Mouse (Mus musculus): Measurements from ENCODE around the gene Abi2. TPM values are rescaled to one million over a fixed set of nuclear protein-coding genes. Genes with fewer than 3 reads are reported as not detected.

Gene Abi2
- polyA plus RNA-seq, 1 experiment, result 4.8 TPM

DNA sequence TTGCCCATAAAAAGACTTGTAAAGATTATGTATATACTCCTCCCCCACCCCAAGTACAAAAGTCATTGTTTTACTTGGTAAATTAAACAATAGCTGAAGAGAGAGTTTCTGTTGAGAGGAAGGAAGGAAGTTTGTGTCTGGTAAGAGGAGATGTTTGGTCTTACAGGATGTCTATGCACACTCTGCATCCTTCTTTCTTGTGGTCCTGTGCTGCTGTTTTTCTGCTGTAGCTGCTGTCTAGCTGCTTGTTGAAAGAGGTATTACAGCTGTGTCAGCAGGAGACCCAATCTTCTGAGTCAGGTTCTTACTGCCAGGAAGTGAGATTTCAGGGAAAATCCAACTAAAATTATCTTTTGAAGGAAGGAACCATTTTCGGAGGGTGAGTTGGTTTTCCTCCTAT, 51.2 kb downstream of the Abi2 start:
- Histone ChIP-seq H3K79me2 (ENCODE audit: control insufficient read depth, insufficient read depth) (no peaks in the 10 kb centered on the region), H3K4me3 (ENCODE audit: insufficient read depth, poor library complexity, severe bottlenecking) (no peak overlapping the region), H3K27me3 (ENCODE audit: control insufficient read depth, insufficient read depth, insufficient read length) (no peaks in the 10 kb centered on the region), H3K36me3 (ENCODE audit: control insufficient read depth, insufficient read depth) (peaks cover 14% of the 10 kb centered on the region), H3ac (ENCODE audit: control insufficient read depth, insufficient read length, low read depth) (no peak overlapping the region), H3K79me3 (ENCODE audit: low read depth) (no peaks in the 10 kb centered on the region)
- no peak for TF ChIP-seq MAX (IDR thresholded peaks at IDR 0.05)
- TF ChIP-seq FOSL1 (IDR thresholded peaks at IDR 0.05; ENCODE audit: insufficient read depth, low read length, poor library complexity, severe bottlenecking), result no peak
- TF ChIP-seq USF1 (IDR thresholded peaks at IDR 0.05; ENCODE audit: low read depth), result no peak
- no peak for TF ChIP-seq CTCF (IDR thresholded peaks at IDR 0.05; ENCODE audit: control insufficient read depth, insufficient read depth, insufficient read length)
- TF ChIP-seq MYOG (IDR thresholded peaks at IDR 0.05; ENCODE audit: control insufficient read depth, extremely low read depth, insufficient read length), result no peak
- TF ChIP-seq CEBPB (IDR thresholded peaks at IDR 0.05; ENCODE audit: low read depth), result no peak
- TF ChIP-seq MYOD1 (IDR thresholded peaks at IDR 0.05; ENCODE audit: control insufficient read depth, insufficient read length, low read depth), result no peak

DNA sequence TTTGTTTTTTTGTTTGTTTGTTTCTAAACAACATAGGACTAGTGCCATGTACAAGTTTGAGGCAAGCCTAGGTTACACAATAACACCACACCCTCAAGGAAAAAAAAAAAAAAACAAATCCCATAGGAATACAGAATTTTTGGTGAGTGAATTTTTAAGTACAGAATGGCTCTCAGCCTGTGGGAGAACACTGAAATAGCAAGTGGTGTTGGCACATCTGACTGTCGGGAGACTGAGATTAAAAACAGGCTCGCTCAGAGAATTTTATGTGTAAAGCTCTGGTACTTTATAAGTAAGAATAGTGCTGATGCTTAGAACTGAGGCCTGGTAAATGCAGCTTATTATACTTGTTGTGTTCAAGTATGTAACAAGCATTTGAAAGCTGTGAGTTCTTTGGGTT, 60.1 kb downstream of the Abi2 start:
- Histone ChIP-seq H3K79me2 (ENCODE audit: control insufficient read depth, insufficient read depth) (no peaks in the 10 kb centered on the region), H3K27me3 (ENCODE audit: control insufficient read depth, insufficient read depth, insufficient read length) (no peaks in the 10 kb centered on the region), H3K36me3 (ENCODE audit: control insufficient read depth, insufficient read depth) (peaks cover 4% of the 10 kb centered on the region), H3ac (ENCODE audit: control insufficient read depth, insufficient read length, low read depth) (no peak overlapping the region), H3K79me3 (ENCODE audit: low read depth) (no peaks in the 10 kb centered on the region), H3K4me3 (ENCODE audit: insufficient read depth, poor library complexity, severe bottlenecking) (no peak overlapping the region)
- TF ChIP-seq MYOG (IDR thresholded peaks at IDR 0.05; ENCODE audit: control insufficient read depth, extremely low read depth, insufficient read length) (no peak), CEBPB (IDR thresholded peaks at IDR 0.05; ENCODE audit: low read depth) (no peak), CTCF (IDR thresholded peaks at IDR 0.05; ENCODE audit: control insufficient read depth, insufficient read depth, insufficient read length) (no peak), MYOD1 (IDR thresholded peaks at IDR 0.05; ENCODE audit: control insufficient read depth, insufficient read length, low read depth) (no peak), MAX (IDR thresholded peaks at IDR 0.05) (no peak), FOSL1 (IDR thresholded peaks at IDR 0.05; ENCODE audit: insufficient read depth, low read length, poor library complexity, severe bottlenecking) (no peak), USF1 (IDR thresholded peaks at IDR 0.05; ENCODE audit: low read depth) (no peak)

DNA sequence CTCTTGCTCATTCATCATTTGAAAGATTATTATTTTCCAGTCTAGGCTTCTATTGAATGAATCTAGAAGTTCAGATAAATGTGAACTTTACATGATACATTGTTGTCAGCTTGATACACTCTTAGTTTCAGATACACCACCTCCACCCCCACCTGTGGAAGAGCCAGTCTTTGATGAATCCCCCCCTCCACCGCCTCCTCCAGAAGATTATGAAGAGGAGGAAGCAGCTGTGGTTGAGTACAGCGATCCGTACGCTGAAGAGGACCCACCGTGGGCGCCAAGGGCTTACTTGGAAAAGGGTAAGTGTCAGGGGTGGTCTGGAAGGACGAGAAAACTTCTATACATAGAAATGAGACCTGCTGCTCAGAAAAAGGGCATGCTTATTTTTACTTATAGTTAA, 61.1 kb downstream of the Abi2 start:
- Histone ChIP-seq H3K79me2 (ENCODE audit: control insufficient read depth, insufficient read depth) (no peaks in the 10 kb centered on the region), H3K79me3 (ENCODE audit: low read depth) (no peaks in the 10 kb centered on the region), H3K36me3 (ENCODE audit: control insufficient read depth, insufficient read depth) (peaks cover 4% of the 10 kb centered on the region), H3K27me3 (ENCODE audit: control insufficient read depth, insufficient read depth, insufficient read length) (no peaks in the 10 kb centered on the region), H3K4me3 (ENCODE audit: insufficient read depth, poor library complexity, severe bottlenecking) (no peak overlapping the region), H3ac (ENCODE audit: control insufficient read depth, insufficient read length, low read depth) (no peak overlapping the region)
- TF ChIP-seq MYOG (IDR thresholded peaks at IDR 0.05; ENCODE audit: control insufficient read depth, extremely low read depth, insufficient read length), result no peak
- no peak for TF ChIP-seq MYOD1 (IDR thresholded peaks at IDR 0.05; ENCODE audit: control insufficient read depth, insufficient read length, low read depth)
- TF ChIP-seq USF1 (IDR thresholded peaks at IDR 0.05; ENCODE audit: low read depth), result no peak
- no peak for TF ChIP-seq CEBPB (IDR thresholded peaks at IDR 0.05; ENCODE audit: low read depth)
- no peak for TF ChIP-seq CTCF (IDR thresholded peaks at IDR 0.05; ENCODE audit: control insufficient read depth, insufficient read depth, insufficient read length)
- no peak for TF ChIP-seq MAX (IDR thresholded peaks at IDR 0.05)
- TF ChIP-seq FOSL1 (IDR thresholded peaks at IDR 0.05; ENCODE audit: insufficient read depth, low read length, poor library complexity, severe bottlenecking), result no peak

DNA sequence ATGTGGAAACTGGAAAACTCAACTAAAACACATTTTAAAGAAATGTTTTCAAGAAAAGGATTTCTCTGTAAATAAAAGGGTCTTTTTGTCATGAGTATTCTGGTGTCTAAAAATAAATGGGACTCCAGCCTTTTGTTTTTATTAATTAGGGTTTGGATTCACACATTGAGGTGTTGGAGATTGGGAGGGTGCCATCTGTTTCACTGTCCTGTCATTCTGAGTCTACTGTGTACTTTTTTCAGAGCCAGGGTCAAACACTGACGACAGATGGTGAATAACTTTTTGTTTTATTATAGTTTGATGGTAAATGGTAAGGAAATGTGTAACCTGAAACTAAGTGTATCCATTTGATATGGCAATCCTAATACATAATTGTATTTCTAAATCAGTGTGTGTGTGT, 72.1 kb downstream of the Abi2 start:
- H3ac ChIP-seq (ENCODE audit: control insufficient read depth, insufficient read length, low read depth), result no peak overlapping the region
- no peaks in the 10 kb centered on the region for H3K79me2 ChIP-seq (ENCODE audit: control insufficient read depth, insufficient read depth)
- H3K27me3 ChIP-seq (ENCODE audit: control insufficient read depth, insufficient read depth, insufficient read length), result no peaks in the 10 kb centered on the region
- TF ChIP-seq MYOG (IDR thresholded peaks at IDR 0.05; ENCODE audit: control insufficient read depth, extremely low read depth, insufficient read length) (no peak), USF1 (IDR thresholded peaks at IDR 0.05; ENCODE audit: low read depth) (no peak), CEBPB (IDR thresholded peaks at IDR 0.05; ENCODE audit: low read depth) (no peak), MAX (IDR thresholded peaks at IDR 0.05) (no peak), MYOD1 (IDR thresholded peaks at IDR 0.05; ENCODE audit: control insufficient read depth, insufficient read length, low read depth) (no peak), FOSL1 (IDR thresholded peaks at IDR 0.05; ENCODE audit: insufficient read depth, low read length, poor library complexity, severe bottlenecking) (no peak), CTCF (IDR thresholded peaks at IDR 0.05; ENCODE audit: control insufficient read depth, insufficient read depth, insufficient read length) (no peak)
- H3K79me3 ChIP-seq (ENCODE audit: low read depth), result no peaks in the 10 kb centered on the region
- no peak overlapping the region for H3K4me3 ChIP-seq (ENCODE audit: insufficient read depth, poor library complexity, severe bottlenecking)
- H3K36me3 ChIP-seq (ENCODE audit: control insufficient read depth, insufficient read depth), result peaks cover 46% of the 10 kb centered on the region

DNA sequence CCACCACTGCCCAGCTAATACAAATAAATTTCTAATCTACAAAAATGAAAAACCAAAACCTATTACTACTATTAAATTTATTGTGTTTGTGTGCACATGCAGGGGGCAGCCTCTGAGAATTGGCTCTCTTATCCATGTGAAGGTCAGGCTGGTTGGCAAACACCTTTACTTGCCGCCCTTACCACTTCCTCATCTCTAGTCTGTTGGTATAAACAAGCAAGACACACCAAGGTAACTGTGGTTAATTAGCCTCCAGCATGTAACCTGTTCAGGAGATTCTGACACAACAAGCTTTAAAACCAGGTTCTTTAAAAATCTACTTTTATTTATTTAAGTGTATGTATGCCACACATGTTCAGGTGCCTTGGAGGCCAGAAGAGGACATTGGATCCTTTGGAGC, 73.5 kb downstream of the Abi2 start:
- H3K27me3 ChIP-seq (ENCODE audit: control insufficient read depth, insufficient read depth, insufficient read length), result no peaks in the 10 kb centered on the region
- H3K4me3 ChIP-seq (ENCODE audit: insufficient read depth, poor library complexity, severe bottlenecking), result no peak overlapping the region
- H3K79me2 ChIP-seq (ENCODE audit: control insufficient read depth, insufficient read depth), result no peaks in the 10 kb centered on the region
- TF ChIP-seq MYOD1 (IDR thresholded peaks at IDR 0.05; ENCODE audit: control insufficient read depth, insufficient read length, low read depth) (no peak), USF1 (IDR thresholded peaks at IDR 0.05; ENCODE audit: low read depth) (no peak), CTCF (IDR thresholded peaks at IDR 0.05; ENCODE audit: control insufficient read depth, insufficient read depth, insufficient read length) (no peak), FOSL1 (IDR thresholded peaks at IDR 0.05; ENCODE audit: insufficient read depth, low read length, poor library complexity, severe bottlenecking) (no peak), MAX (IDR thresholded peaks at IDR 0.05) (no peak), MYOG (IDR thresholded peaks at IDR 0.05; ENCODE audit: control insufficient read depth, extremely low read depth, insufficient read length) (no peak), CEBPB (IDR thresholded peaks at IDR 0.05; ENCODE audit: low read depth) (no peak)
- no peak overlapping the region for H3ac ChIP-seq (ENCODE audit: control insufficient read depth, insufficient read length, low read depth)
- H3K79me3 ChIP-seq (ENCODE audit: low read depth), result no peaks in the 10 kb centered on the region
- peaks cover 37% of the 10 kb centered on the region for H3K36me3 ChIP-seq (ENCODE audit: control insufficient read depth, insufficient read depth)

DNA sequence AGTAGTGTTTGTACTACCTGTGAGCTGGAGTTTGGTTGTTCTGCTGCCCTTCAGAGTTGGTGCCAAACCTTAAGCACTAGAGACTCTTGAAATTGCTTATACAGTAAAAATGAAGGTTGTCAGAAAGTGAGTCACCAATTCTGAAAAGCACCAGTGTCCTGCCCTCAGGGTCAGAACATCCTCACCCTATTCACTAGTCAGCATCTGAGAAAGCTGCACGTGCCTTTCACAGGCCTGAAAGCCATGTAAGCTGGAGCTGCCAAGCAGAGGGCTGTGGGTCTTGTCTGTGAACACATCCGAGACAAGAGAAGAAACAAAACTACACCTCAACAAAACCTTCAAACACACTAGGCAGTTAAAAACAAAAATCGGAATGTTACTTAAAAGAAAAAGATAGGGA, 76.2 kb downstream of the Abi2 start:
- H3K27me3 ChIP-seq (ENCODE audit: control insufficient read depth, insufficient read depth, insufficient read length), result no peaks in the 10 kb centered on the region
- no peaks in the 10 kb centered on the region for H3K79me3 ChIP-seq (ENCODE audit: low read depth)
- no peak overlapping the region for H3ac ChIP-seq (ENCODE audit: control insufficient read depth, insufficient read length, low read depth)
- TF ChIP-seq CEBPB (IDR thresholded peaks at IDR 0.05; ENCODE audit: low read depth) (no peak), MYOD1 (IDR thresholded peaks at IDR 0.05; ENCODE audit: control insufficient read depth, insufficient read length, low read depth) (no peak), CTCF (IDR thresholded peaks at IDR 0.05; ENCODE audit: control insufficient read depth, insufficient read depth, insufficient read length) (no peak), USF1 (IDR thresholded peaks at IDR 0.05; ENCODE audit: low read depth) (no peak), FOSL1 (IDR thresholded peaks at IDR 0.05; ENCODE audit: insufficient read depth, low read length, poor library complexity, severe bottlenecking) (no peak), MAX (IDR thresholded peaks at IDR 0.05) (no peak), MYOG (IDR thresholded peaks at IDR 0.05; ENCODE audit: control insufficient read depth, extremely low read depth, insufficient read length) (no peak)
- H3K4me3 ChIP-seq (ENCODE audit: insufficient read depth, poor library complexity, severe bottlenecking), result no peak overlapping the region
- H3K79me2 ChIP-seq (ENCODE audit: control insufficient read depth, insufficient read depth), result no peaks in the 10 kb centered on the region
- H3K36me3 ChIP-seq (ENCODE audit: control insufficient read depth, insufficient read depth), result peaks cover 45% of the 10 kb centered on the region

Data from C2C12 (cell line).